Mouse (Mus musculus): ENCODE measurements around the gene Tceanc2. TPM values are rescaled to one million over a fixed set of nuclear protein-coding genes. Genes with fewer than 3 reads are reported as not detected.

Tceanc2 gene
- total and polyA plus RNA-seq, 2 experiments from 2014 or later, result 1.6 to 13.0 TPM

- no peak overlapping the region for H3K4me3 ChIP-seq (ENCODE audit: low read depth, low read length)
Measured at GRCm38 (mm10) chr4:107207016-107207415, 28.1 kb upstream of the Tceanc2 start.

GRCm38 (mm10) chr4:107203001-107203400 lies 24.1 kb upstream of the Tceanc2 start:
- no peak for DNase-seq (ENCODE audit: low spot score)
- no peak overlapping the region for H3K4me3 ChIP-seq (ENCODE audit: low read depth, low read length)
- no peak for ATAC-seq (ENCODE audit: insufficient read depth, low read depth)
- peaks cover 7% of the 10 kb centered on the region; the same call in 1 of the 2 replicates for H3K27me3 ChIP-seq (ENCODE audit: control insufficient read depth, insufficient read depth, low read length)
- H3K4me1 ChIP-seq (ENCODE audit: control insufficient read depth, insufficient read depth), result no peaks in the 10 kb centered on the region
- no peak for TF ChIP-seq CTCF (IDR thresholded peaks at IDR 0.05; ENCODE audit: low read depth)
- TF ChIP-seq EP300 (IDR thresholded peaks at IDR 0.05; ENCODE audit: low read depth), result no peak
- peaks cover 64% of the 10 kb centered on the region for H3K36me3 ChIP-seq (replicated peaks; ENCODE audit: control insufficient read depth, insufficient read depth, low read length)
- H3K9me3 ChIP-seq (replicated peaks; ENCODE audit: control insufficient read depth, low read length), result no peaks in the 10 kb centered on the region
- no peak overlapping the region for H3K27ac ChIP-seq (ENCODE audit: low read depth)
- 84% methylated on average over 7 of the region's 7 CpGs for WGBS
- H3K9ac ChIP-seq (replicated peaks; ENCODE audit: low read depth, low read length), result no peak overlapping the region
- H3K4me2 ChIP-seq (ENCODE audit: low read depth, low read length), result no peak overlapping the region

More at GRCm38 (mm10) chr4:107207016-107207415, 28.1 kb upstream of the Tceanc2 start:
- 96% methylated on average over 2 of the region's 2 CpGs for WGBS
- ATAC-seq (ENCODE audit: insufficient read depth, low read depth) (no peak), DNase-seq (ENCODE audit: low spot score) (no peak)
- peaks cover 26% of the 10 kb centered on the region for H3K36me3 ChIP-seq (replicated peaks; ENCODE audit: control insufficient read depth, insufficient read depth, low read length)
- no peak overlapping the region for H3K4me2 ChIP-seq (ENCODE audit: low read depth, low read length)
- no peak for TF ChIP-seq EP300 (IDR thresholded peaks at IDR 0.05; ENCODE audit: low read depth)
- no peak for TF ChIP-seq CTCF (IDR thresholded peaks at IDR 0.05; ENCODE audit: low read depth)
- H3K4me1 ChIP-seq (ENCODE audit: control insufficient read depth, insufficient read depth), result no peaks in the 10 kb centered on the region
- H3K9ac ChIP-seq (replicated peaks; ENCODE audit: low read depth, low read length), result no peak overlapping the region
- peaks cover 23% of the 10 kb centered on the region; the same call in 1 of the 2 replicates for H3K27me3 ChIP-seq (ENCODE audit: control insufficient read depth, insufficient read depth, low read length)
- no peaks in the 10 kb centered on the region for H3K9me3 ChIP-seq (replicated peaks; ENCODE audit: control insufficient read depth, low read length)
- no peak overlapping the region for H3K27ac ChIP-seq (ENCODE audit: low read depth)

- no peak overlapping the region for H3K4me2 ChIP-seq (ENCODE audit: low read depth, low read length)
- no peak overlapping the region; the same call in 1 of the 2 replicates for H3K27ac ChIP-seq (ENCODE audit: low read depth)
- H3K4me3 ChIP-seq (ENCODE audit: low read depth, low read length), result no peak overlapping the region
- WGBS, result 92% methylated on average over 3 of the region's 3 CpGs
- no peaks in the 10 kb centered on the region for H3K27me3 ChIP-seq (ENCODE audit: control insufficient read depth, insufficient read depth, low read length)
- H3K36me3 ChIP-seq (replicated peaks; ENCODE audit: control insufficient read depth, insufficient read depth, low read length), result peaks cover 69% of the 10 kb centered on the region
- no peak for DNase-seq (ENCODE audit: low spot score)
- H3K9me3 ChIP-seq (replicated peaks; ENCODE audit: control insufficient read depth, low read length), result no peaks in the 10 kb centered on the region
- no peak for TF ChIP-seq CTCF (IDR thresholded peaks at IDR 0.05; ENCODE audit: low read depth)
- no peak for TF ChIP-seq EP300 (IDR thresholded peaks at IDR 0.05; ENCODE audit: low read depth)
- H3K9ac ChIP-seq (replicated peaks; ENCODE audit: low read depth, low read length), result no peak overlapping the region
- no peak for ATAC-seq (ENCODE audit: insufficient read depth, low read depth)
- no peaks in the 10 kb centered on the region for H3K4me1 ChIP-seq (ENCODE audit: control insufficient read depth, insufficient read depth)
Measured at GRCm38 (mm10) chr4:107201779-107202178, 22.9 kb upstream of the Tceanc2 start.

GRCm38 (mm10) chr4:107198072-107198471 lies 19.2 kb upstream of the Tceanc2 start:
- no peak for ATAC-seq (ENCODE audit: insufficient read depth, low read depth)
- Histone ChIP-seq H3K9me3 (replicated peaks; ENCODE audit: control insufficient read depth, low read length) (no peaks in the 10 kb centered on the region), H3K4me2 (ENCODE audit: low read depth, low read length) (no peak overlapping the region), H3K9ac (replicated peaks; ENCODE audit: low read depth, low read length) (no peak overlapping the region), H3K4me3 (ENCODE audit: low read depth, low read length) (no peak overlapping the region), H3K36me3 (replicated peaks; ENCODE audit: control insufficient read depth, insufficient read depth, low read length) (peaks cover 95% of the 10 kb centered on the region), H3K4me1 (ENCODE audit: control insufficient read depth, insufficient read depth) (no peaks in the 10 kb centered on the region), H3K27me3 (ENCODE audit: control insufficient read depth, insufficient read depth, low read length) (no peaks in the 10 kb centered on the region), H3K27ac (ENCODE audit: low read depth) (no peak overlapping the region)
- no peak for DNase-seq (ENCODE audit: low spot score)
- no peak for TF ChIP-seq EP300 (IDR thresholded peaks at IDR 0.05; ENCODE audit: low read depth)
- no peak for TF ChIP-seq CTCF (IDR thresholded peaks at IDR 0.05; ENCODE audit: low read depth)
- 89% methylated on average over 5 of the region's 5 CpGs for WGBS

- ATAC-seq (ENCODE audit: insufficient read depth, low read depth) (no peak), DNase-seq (ENCODE audit: low spot score) (no peak)
- H3K36me3 ChIP-seq (replicated peaks; ENCODE audit: control insufficient read depth, insufficient read depth, low read length), result peaks cover 92% of the 10 kb centered on the region
- no peak overlapping the region for H3K4me3 ChIP-seq (ENCODE audit: low read depth, low read length)
- H3K9me3 ChIP-seq (replicated peaks; ENCODE audit: control insufficient read depth, low read length), result no peaks in the 10 kb centered on the region
- H3K4me2 ChIP-seq (ENCODE audit: low read depth, low read length), result no peak overlapping the region
- H3K27ac ChIP-seq (ENCODE audit: low read depth), result no peak overlapping the region
- H3K4me1 ChIP-seq (ENCODE audit: control insufficient read depth, insufficient read depth), result no peaks in the 10 kb centered on the region
- no peak overlapping the region for H3K9ac ChIP-seq (replicated peaks; ENCODE audit: low read depth, low read length)
- 89% methylated on average over 2 of the region's 2 CpGs for WGBS
- TF ChIP-seq CTCF (IDR thresholded peaks at IDR 0.05; ENCODE audit: low read depth), result no peak
- no peak for TF ChIP-seq EP300 (IDR thresholded peaks at IDR 0.05; ENCODE audit: low read depth)
- H3K27me3 ChIP-seq (ENCODE audit: control insufficient read depth, insufficient read depth, low read length), result no peaks in the 10 kb centered on the region
Measured at GRCm38 (mm10) chr4:107196454-107196853, 17.5 kb upstream of the Tceanc2 start.

- ATAC-seq (ENCODE audit: insufficient read depth, low read depth), result no peak
- 97% methylated on average over 3 of the region's 3 CpGs for WGBS
- Histone ChIP-seq H3K27ac (ENCODE audit: low read depth) (no peak overlapping the region), H3K9ac (replicated peaks; ENCODE audit: low read depth, low read length) (no peak overlapping the region), H3K36me3 (replicated peaks; ENCODE audit: control insufficient read depth, insufficient read depth, low read length) (peaks cover 89% of the 10 kb centered on the region), H3K27me3 (ENCODE audit: control insufficient read depth, insufficient read depth, low read length) (no peaks in the 10 kb centered on the region), H3K9me3 (replicated peaks; ENCODE audit: control insufficient read depth, low read length) (no peaks in the 10 kb centered on the region), H3K4me2 (ENCODE audit: low read depth, low read length) (no peak overlapping the region), H3K4me3 (ENCODE audit: low read depth, low read length) (no peak overlapping the region), H3K4me1 (ENCODE audit: control insufficient read depth, insufficient read depth) (no peaks in the 10 kb centered on the region)
- TF ChIP-seq EP300 (IDR thresholded peaks at IDR 0.05; ENCODE audit: low read depth) (no peak), CTCF (IDR thresholded peaks at IDR 0.05; ENCODE audit: low read depth) (no peak)
- no peak for DNase-seq (ENCODE audit: low spot score)
Measured at GRCm38 (mm10) chr4:107193841-107194240, 14.9 kb upstream of the Tceanc2 start.

Data from heart, postnatal 0 days (tissue).